Mouse (Mus musculus) layer of hippocampus, adult 9-10 months (tissue): ENCODE data around the gene Nudt3.
A peak's percentile ranks its signal among the peaks of the same experiment; 100 is the strongest.
"Not testable (repeated sequence)": the region's sequence is repeated elsewhere in the genome, so short reads cannot be mapped to it uniquely, and the experiment has no call there.

Source experiments
- DNase-seq: peaks from one replicate; pipeline ENCODE4 v3.0.0; 2022; ENCODE audit warnings: low spot score

Gene Nudt3

GRCm38 (mm10) chr17:27635575-27635903, 12.2 kb upstream of the Nudt3 start:
- not testable (repeated sequence) for DNase-seq

DNA sequence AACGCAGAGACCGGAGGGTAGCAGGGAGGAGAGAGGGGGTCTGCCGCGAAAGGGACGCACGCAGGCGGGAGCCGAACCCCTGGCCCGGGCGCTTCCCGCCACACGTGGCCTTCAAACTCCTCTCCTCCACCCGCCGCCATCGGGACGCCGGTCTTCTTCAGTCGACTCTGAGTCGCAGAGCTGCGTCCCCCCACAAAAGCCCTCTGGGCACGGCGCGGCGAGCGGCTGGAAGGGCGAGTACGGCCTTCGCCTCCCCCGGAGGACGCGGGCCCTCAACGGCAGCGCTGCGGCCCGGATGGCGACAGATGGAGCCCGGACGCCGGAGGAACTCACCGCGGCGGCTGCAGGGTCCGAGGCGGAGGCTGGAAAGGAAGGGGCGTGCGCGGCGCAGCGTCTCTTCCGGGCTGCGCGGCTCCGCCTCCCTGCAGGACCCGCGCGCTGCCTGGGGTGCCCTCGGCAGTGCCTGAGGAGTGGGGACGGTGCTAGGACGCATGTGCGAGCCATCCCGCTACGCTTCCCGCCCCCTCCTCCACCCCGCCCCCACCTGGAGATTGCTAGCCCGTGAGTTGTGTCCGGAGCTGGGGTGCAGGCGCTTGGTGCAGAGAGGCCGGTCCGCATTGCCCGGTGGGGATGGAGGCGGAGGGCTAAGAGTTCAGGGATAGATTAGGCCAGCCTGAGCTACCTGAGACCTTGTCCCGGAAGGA, 11.7 kb upstream of the Nudt3 start, which contains the start of gene RPS10-NUDT3:
Gene RPS10-NUDT3, minus strand, starts transcription at position 352 of the 704 bp plus-strand sequence.
- DNase-seq = no peak

DNA sequence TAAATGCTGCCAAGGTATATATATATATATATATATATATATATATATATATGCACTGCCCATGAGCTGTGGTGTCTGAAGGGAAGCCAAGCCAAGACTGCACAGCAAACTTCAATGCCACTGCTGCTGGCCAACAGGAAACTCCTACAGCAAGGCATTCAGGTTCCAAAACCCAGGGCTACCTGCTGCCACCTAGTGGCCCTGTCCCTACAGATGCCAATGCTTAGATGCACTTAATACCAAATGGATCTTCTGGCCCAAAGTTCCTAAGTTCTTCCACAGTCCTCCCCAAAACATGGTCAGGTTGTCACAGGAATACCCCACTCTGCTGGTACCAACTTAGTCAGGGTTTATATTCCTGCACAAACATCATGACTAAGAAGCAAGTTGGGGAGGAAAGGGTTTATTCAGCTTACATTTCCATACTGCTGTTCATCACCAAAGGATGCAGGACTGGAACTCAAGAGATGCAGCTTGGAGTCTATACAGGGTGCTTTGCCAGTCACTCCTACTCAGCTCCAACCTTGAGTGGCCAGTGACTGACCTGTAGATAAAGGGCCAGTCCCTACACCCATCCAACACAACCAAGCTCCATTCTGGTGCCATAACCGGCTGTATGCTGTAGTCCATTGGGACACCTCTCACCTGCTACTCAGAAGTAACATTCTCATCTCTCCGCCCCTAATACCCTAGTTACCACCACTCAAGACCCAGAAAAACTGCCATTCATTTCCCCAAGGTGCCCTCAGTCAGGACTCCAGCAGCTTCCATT, 6.1 kb upstream of the Nudt3 start:
- DNase-seq = peak; percentile 71

- DNase-seq = no peak
These were observed 5.1 kb upstream of the Nudt3 start for GRCm38 (mm10) chr17:27628376-27628775.

GRCm38 (mm10) chr17:27627451-27627850, 4.2 kb upstream of the Nudt3 start:
- no peak for DNase-seq

- DNase-seq = no peak
These were observed 3.4 kb upstream of the Nudt3 start for GRCm38 (mm10) chr17:27626681-27627080.

GRCm38 (mm10) chr17:27625455-27626251, 2.4 kb upstream of the Nudt3 start:
- DNase-seq = no peak

GRCm38 (mm10) chr17:27622611-27623359, 510 bp downstream of the Nudt3 start:
- no peak for DNase-seq

DNA sequence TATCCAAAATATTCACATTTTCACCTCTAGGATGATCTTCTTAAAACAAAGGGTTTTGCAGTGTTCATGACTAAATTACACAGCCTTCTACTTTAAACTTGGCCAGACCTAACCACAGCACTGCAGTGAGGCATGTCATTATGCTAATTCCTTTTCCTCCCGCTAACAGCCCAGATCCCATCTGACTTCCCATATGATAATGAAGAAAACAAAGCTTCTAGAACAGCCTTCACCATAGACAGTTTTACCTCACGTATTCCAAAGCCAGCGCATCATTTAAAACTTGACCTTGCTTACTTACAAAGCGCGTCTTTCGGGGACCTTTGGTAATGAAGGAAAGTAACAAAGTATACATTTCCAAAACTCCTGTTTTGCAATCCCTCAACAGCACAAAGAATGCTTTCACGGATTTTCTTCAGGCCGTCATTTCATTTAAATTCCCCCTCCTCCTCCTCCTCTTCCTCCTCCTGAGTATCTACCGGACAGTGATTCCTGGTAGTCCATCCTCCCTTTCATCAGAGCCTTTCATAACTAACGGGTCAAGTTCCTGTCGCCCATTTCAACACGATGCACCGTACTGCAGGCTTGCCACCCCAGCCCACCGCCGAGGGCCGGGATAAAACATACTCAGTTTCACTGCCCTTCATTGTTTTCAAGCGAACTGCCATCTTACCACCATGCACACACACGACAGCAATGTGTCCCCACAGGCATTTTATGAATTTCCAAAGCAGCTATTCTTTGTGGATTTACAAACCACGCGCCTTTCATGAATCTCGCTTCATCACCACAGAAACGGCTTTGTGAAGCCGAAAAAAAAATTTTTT, 1.4 kb downstream of the Nudt3 start:
- DNase-seq = no peak

DNA sequence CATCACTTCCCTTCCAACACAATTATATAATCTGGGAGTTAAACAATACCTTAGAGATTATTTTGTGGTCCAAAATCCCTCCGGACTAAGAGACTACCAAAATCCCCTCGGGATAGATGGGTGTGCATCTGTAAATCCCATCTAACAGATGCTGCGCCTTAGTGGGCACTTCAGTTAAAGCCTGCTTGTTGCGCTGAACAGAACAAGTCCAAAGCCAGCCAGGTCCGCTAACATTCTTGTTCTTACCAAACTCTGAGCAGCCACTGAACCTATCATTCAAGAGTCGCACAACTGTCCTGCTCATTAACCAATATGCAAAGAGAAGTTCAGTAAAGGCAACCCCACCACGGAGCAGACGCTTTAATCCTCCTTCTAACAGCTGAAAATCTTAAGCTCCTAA, 2.1 kb downstream of the Nudt3 start:
- DNase-seq = no peak

- DNase-seq = no peak
These were observed 7.9 kb downstream of the Nudt3 start for GRCm38 (mm10) chr17:27615388-27615787.

DNA sequence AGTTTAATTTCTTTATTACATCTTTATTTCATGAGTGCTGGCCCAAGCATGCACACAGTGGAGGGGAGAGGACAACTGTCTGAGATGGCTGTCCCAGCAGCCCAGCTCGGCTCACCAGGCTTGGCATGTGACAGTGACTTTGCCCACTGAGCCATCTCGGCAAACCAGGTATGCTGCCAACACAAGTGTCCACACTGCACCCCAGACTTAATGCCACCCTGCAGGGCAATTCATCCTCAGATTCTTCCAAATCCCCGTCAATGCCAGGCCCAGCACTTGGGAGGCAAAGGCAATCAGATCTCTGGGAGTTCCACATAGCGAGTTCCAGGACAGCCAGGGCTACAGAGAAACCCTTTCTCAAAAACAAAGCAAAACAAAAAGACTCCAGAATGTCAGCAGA, 10.3 kb downstream of the Nudt3 start:
- no peak for DNase-seq

- no peak for DNase-seq
These were observed 11.3 kb downstream of the Nudt3 start for GRCm38 (mm10) chr17:27611994-27612393.

DNA sequence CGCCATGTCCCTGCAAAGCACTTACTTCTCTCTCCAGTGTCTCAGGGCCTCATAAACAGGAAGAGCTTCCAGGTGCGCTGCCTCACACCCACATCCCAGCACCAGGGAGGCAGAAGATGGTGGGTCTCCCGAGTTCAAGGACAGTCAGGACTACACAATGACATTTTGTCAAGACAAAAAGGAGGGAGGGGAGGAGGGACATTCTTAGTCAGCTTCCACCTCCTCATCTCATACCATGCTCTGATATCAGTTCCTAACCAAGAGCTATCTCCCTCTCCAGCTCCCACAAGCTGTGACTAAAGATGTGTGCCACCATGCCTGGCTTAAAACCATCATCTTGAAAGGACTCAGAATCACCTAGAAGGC, 11.8 kb downstream of the Nudt3 start:
- no peak for DNase-seq

- DNase-seq = no peak
These were observed 12.4 kb downstream of the Nudt3 start for GRCm38 (mm10) chr17:27610679-27611518.

DNA sequence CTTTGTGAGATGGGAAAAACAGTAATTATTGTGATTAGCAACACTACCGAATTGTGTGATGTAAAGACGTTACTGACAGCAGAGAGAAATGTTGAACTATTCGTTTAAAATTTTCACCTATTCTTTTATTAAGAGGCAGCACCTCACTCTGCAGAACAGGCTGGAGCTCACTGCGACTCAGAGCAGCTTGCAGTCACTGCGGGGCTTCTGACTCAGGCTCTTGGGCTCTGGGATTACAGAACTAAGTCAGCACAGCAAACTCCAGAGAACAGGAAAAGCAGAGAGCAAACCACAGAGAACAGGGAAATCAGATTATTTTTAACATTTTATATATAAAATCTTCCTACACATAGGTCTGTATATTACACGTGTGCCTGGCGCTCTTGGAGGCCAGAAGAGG, 13.7 kb downstream of the Nudt3 start:
- DNase-seq = no peak

GRCm38 (mm10) chr17:27603522-27604234, 19.6 kb downstream of the Nudt3 start:
- no peak for DNase-seq

DNA sequence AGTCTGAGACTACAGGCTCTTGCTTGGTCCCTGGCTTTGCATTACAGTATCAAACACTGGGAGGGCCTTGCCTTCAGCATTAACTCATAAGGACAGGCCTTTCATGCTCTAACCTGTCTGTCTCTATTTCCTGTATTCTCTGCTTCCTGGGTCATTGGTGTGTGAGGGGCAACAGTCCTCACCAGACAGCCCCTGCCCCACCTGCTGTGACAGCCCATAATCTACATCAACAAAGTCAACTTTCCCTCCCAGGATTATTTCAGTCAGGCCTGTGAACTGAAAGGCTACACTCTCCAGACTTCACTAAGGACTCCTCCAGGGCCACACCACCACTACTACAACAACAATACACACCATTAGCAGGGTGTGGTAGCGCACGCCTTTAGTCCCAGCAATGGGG, 20.3 kb downstream of the Nudt3 start:
- DNase-seq = no peak

GRCm38 (mm10) chr17:27600869-27601268, 22.4 kb downstream of the Nudt3 start:
- no peak for DNase-seq

- DNase-seq = no peak
These were observed 23.0 kb downstream of the Nudt3 start for GRCm38 (mm10) chr17:27600286-27600685.
